Comparison of ENCODE assay signal across 8 mouse cellular contexts in genomic region chr15:37099927-37100766, GRCm38 (mm10).
DNase-seq lines count a peak whose midpoint lies in the region; ATAC-seq and TF ChIP-seq lines count a peak whose summit lies in the region.

No protein-coding gene starts in this region.

- no peaks in the 10 kb centered on the region for H3K36me3 ChIP-seq in heart, embryonic 13.5 days
- H3K36me3 ChIP-seq in kidney, postnatal 0 days (ENCODE audit: insufficient read depth, low read length), result no peaks in the 10 kb centered on the region
- no peaks in the 10 kb centered on the region for H3K36me3 ChIP-seq in liver, embryonic 15.5 days (replicated peaks)
- no peaks in the 10 kb centered on the region for H3K36me3 ChIP-seq in neural tube, embryonic 12.5 days

- ATAC-seq in heart, embryonic 13.5 days (ENCODE audit: extremely low read depth, insufficient number of reproducible peaks, low FRiP score, low TSS enrichment), result no peak
- no peak for ATAC-seq in kidney, postnatal 0 days (replicated peaks; ENCODE audit: low FRiP score, low read depth)
- ATAC-seq in liver, embryonic 15.5 days (ENCODE audit: insufficient read depth), result peak; percentile 91
- ATAC-seq in neural tube, embryonic 12.5 days (ENCODE audit: low FRiP score, low read depth), result peak; percentile 82

- peaks cover 10% of the 10 kb centered on the region for H3K4me1 ChIP-seq in heart, embryonic 13.5 days
- H3K4me1 ChIP-seq in kidney, postnatal 0 days (replicated peaks; ENCODE audit: insufficient read depth, low read length), result no peaks in the 10 kb centered on the region
- peaks cover 23% of the 10 kb centered on the region for H3K4me1 ChIP-seq in liver, embryonic 15.5 days (replicated peaks)
- H3K4me1 ChIP-seq in neural tube, embryonic 12.5 days, result no peaks in the 10 kb centered on the region

- no peak overlapping the region for H3K9ac ChIP-seq in heart, embryonic 13.5 days
- H3K9ac ChIP-seq in kidney, postnatal 0 days (ENCODE audit: low read depth, low read length), result no peak overlapping the region
- no peak overlapping the region for H3K9ac ChIP-seq in liver, embryonic 15.5 days
- no peak overlapping the region for H3K9ac ChIP-seq in neural tube, embryonic 12.5 days

- WGBS in heart, embryonic 13.5 days, result 29% methylated on average over 17 of the region's 17 CpGs
- WGBS in kidney, postnatal 0 days, result 39% methylated on average over 17 of the region's 17 CpGs
- 20% methylated on average over 17 of the region's 17 CpGs for WGBS in liver, embryonic 15.5 days (ENCODE audit: insufficient replicate concordance)
- WGBS in neural tube, embryonic 12.5 days, result 51% methylated on average over 17 of the region's 17 CpGs

- no peaks in the 10 kb centered on the region for H3K27me3 ChIP-seq in heart, embryonic 13.5 days (replicated peaks)
- H3K27me3 ChIP-seq in kidney, postnatal 0 days (ENCODE audit: insufficient read depth, low read length), result no peaks in the 10 kb centered on the region
- H3K27me3 ChIP-seq in liver, embryonic 15.5 days, result no peaks in the 10 kb centered on the region
- no peaks in the 10 kb centered on the region for H3K27me3 ChIP-seq in neural tube, embryonic 12.5 days (replicated peaks)

- H3K27ac ChIP-seq in heart, embryonic 13.5 days (replicated peaks), result no peak overlapping the region
- H3K27ac ChIP-seq in kidney, postnatal 0 days, result no peak overlapping the region
- peak overlapping the region; percentile 48; the same call in 1 of the 2 replicates for H3K27ac ChIP-seq in liver, embryonic 15.5 days (replicated peaks)
- H3K27ac ChIP-seq in neural tube, embryonic 12.5 days, result no peak overlapping the region

- peak overlapping the region; percentile 43 for H3K4me3 ChIP-seq in heart, embryonic 13.5 days
- H3K4me3 ChIP-seq in kidney, postnatal 0 days (replicated peaks; ENCODE audit: low read depth, low read length), result no peak overlapping the region
- H3K4me3 ChIP-seq in liver, embryonic 15.5 days (replicated peaks), result peak overlapping the region; percentile 40
- 0 out of 2 replicates have a peak overlapping the region, but pooled peaks have one; percentile 9 for H3K4me3 ChIP-seq in neural tube, embryonic 12.5 days

- H3K4me2 ChIP-seq in heart, embryonic 13.5 days, result peak overlapping the region; percentile 62
- peak overlapping the region; percentile 42; the same call in 1 of the 2 replicates for H3K4me2 ChIP-seq in kidney, postnatal 0 days (ENCODE audit: low read length)
- H3K4me2 ChIP-seq in liver, embryonic 15.5 days, result peak overlapping the region; percentile 64
- H3K4me2 ChIP-seq in neural tube, embryonic 12.5 days (replicated peaks), result peak overlapping the region; percentile 48

- no peaks in the 10 kb centered on the region for H3K9me3 ChIP-seq in heart, embryonic 13.5 days
- H3K9me3 ChIP-seq in kidney, postnatal 0 days (replicated peaks; ENCODE audit: low read length), result no peaks in the 10 kb centered on the region
- H3K9me3 ChIP-seq in liver, embryonic 15.5 days (replicated peaks), result no peaks in the 10 kb centered on the region
- H3K9me3 ChIP-seq in neural tube, embryonic 12.5 days, result no peaks in the 10 kb centered on the region

- peak; percentile 75 for TF ChIP-seq CTCF in kidney, postnatal 0 days (IDR thresholded peaks at IDR 0.05; ENCODE audit: low read depth)

- DNase-seq in B cell, adult 2 months, result peak; percentile 62 to 63
- DNase-seq in WW6 (ENCODE audit: low read depth, low spot score), result peak; percentile 20
- peak; percentile 76 for DNase-seq in embryo, embryonic 10.5 days (ENCODE audit: low spot score)
- peak; percentile 67 for DNase-seq in kidney, postnatal 0 days (ENCODE audit: low spot score)
- DNase-seq in thymus, postnatal 0 days (ENCODE audit: low spot score), result peak; percentile 65

Comparison
In these comparisons a context has a peak if more than half of its experiments do, and no peak if none do; other contexts are left out.
1. DNase-seq: peak in every context shown above with its lines; median percentile 76 in embryo, embryonic 10.5 days; 67 in kidney, postnatal 0 days; 65 in thymus, postnatal 0 days; 62 in B cell, adult 2 months; 20 in WW6.
2. ATAC-seq: peak in liver, embryonic 15.5 days (single experiment) and neural tube, embryonic 12.5 days (single experiment); none in heart, embryonic 13.5 days (single experiment) and kidney, postnatal 0 days (single experiment).
3. Peak in every context shown above with its lines, with median percentiles within 50 percentile points of each other: H3K4me2 ChIP-seq.